Mouse (Mus musculus): ENCODE measurements at regions not wholly inside any gene's neighbourhood (a gene's known extent, or its start where the extent isn't known, plus 50 kb on each side); places are given as distances from the start of the nearest gene placed in this dataset.

- TF ChIP-seq GATA1 (IDR thresholded peaks at IDR 0.05; ENCODE audit: borderline replicate concordance, low read length): no peak
- no peak for TF ChIP-seq FLI1 (IDR thresholded peaks at IDR 0.05; ENCODE audit: low read length)
These were observed 55.4 kb upstream of the Tpm1 start for GRCm38 (mm10) chr9:67104616-67105015.

Measured in megakaryocyte, embryonic 14.5 days (primary cell).